Mouse (Mus musculus): ENCODE measurements around the gene Sh3gl1. TPM values are rescaled to one million over a fixed set of nuclear protein-coding genes. Genes with fewer than 3 reads are reported as not detected.

The Sh3gl1 gene
- polyA plus RNA-seq, 1 experiment from 2014 or later = 129 TPM

DNA sequence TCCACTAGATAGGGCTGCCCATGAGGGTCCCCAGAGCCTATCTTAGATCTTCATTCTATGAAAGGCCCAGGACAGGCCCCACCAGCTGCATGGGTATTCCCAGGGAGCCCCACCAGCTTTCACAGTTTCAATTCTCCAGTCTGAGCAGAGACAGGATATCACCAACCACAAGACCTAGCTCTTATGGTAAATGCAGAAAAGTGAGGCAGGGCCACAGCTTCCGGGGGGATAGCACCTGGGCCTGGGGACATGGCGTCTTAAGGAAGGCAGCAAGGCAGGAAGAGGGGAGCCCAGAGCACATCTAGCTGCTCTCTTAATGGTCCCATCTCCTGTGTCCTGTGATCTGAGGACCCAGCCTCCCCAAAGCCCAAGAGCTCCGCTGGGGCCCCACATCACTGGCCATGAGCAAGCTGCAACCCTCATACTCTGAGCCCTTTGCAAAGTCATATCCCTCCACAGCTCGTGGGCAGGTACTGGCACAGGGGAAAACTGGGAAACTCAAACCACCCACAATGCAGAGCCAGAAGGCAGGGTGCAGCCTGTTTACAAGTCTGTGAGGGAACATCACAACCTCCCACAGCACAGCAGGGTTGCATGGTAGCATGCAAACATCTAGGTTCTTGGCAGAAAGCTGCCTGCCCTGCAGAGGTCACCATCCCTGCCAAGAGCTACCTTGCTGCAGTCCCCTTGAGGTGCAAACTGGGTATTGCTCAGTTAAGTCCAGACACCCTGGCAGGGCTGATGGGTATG, 15.1 kb downstream of the Sh3gl1 start:
- Histone ChIP-seq H3K9ac (ENCODE audit: low read length) (no peak overlapping the region), H3K36me3 (ENCODE audit: control insufficient read depth, insufficient read depth, low read length) (peaks cover 14% of the 10 kb centered on the region), H3K27ac (ENCODE audit: low read depth, low read length) (no peak overlapping the region)

GRCm38 (mm10) chr17:56020400-56021084, 15.9 kb downstream of the Sh3gl1 start:
- no peaks in the 10 kb centered on the region for H3K27me3 ChIP-seq (ENCODE audit: control insufficient read depth, insufficient read depth, low read length)
- ATAC-seq (replicated peaks; ENCODE audit: low FRiP score) (no peak), DNase-seq (ENCODE audit: low spot score) (no peak)
- peaks cover 20% of the 10 kb centered on the region for H3K36me3 ChIP-seq (ENCODE audit: control insufficient read depth, insufficient read depth, low read length)
- no peaks in the 10 kb centered on the region for H3K4me1 ChIP-seq (replicated peaks; ENCODE audit: control insufficient read depth, insufficient read depth, low read length)
- H3K9ac ChIP-seq (ENCODE audit: low read length) = no peak overlapping the region
- H3K4me2 ChIP-seq (ENCODE audit: low read depth, low read length, severe bottlenecking) = no peak overlapping the region
- H3K4me3 ChIP-seq (ENCODE audit: low read depth, low read length) = no peak overlapping the region
- no peak overlapping the region for H3K27ac ChIP-seq (ENCODE audit: low read depth, low read length)
- no peaks in the 10 kb centered on the region for H3K9me3 ChIP-seq (ENCODE audit: control insufficient read depth, low read length)
- WGBS = 92% methylated on average over 6 of the region's 6 CpGs

More for the DNA sequence above, 15.1 kb downstream of the Sh3gl1 start:
- no peaks in the 10 kb centered on the region for H3K9me3 ChIP-seq (ENCODE audit: control insufficient read depth, low read length)
- WGBS = 90% methylated on average over 4 of the region's 4 CpGs
- ATAC-seq (replicated peaks; ENCODE audit: low FRiP score) (no peak), DNase-seq (ENCODE audit: low spot score) (no peak)
- H3K4me2 ChIP-seq (ENCODE audit: low read depth, low read length, severe bottlenecking) = no peak overlapping the region
- no peak overlapping the region for H3K4me3 ChIP-seq (ENCODE audit: low read depth, low read length)
- H3K4me1 ChIP-seq (replicated peaks; ENCODE audit: control insufficient read depth, insufficient read depth, low read length) = no peaks in the 10 kb centered on the region
- no peaks in the 10 kb centered on the region for H3K27me3 ChIP-seq (ENCODE audit: control insufficient read depth, insufficient read depth, low read length)

- DNase-seq (ENCODE audit: low spot score) = no peak
- Histone ChIP-seq H3K36me3 (ENCODE audit: control insufficient read depth, insufficient read depth, low read length) (peaks cover 24% of the 10 kb centered on the region), H3K4me2 (ENCODE audit: low read depth, low read length, severe bottlenecking) (no peak overlapping the region), H3K9ac (ENCODE audit: low read length) (no peak overlapping the region), H3K4me1 (replicated peaks; ENCODE audit: control insufficient read depth, insufficient read depth, low read length) (no peaks in the 10 kb centered on the region), H3K27ac (ENCODE audit: low read depth, low read length) (no peak overlapping the region), H3K27me3 (ENCODE audit: control insufficient read depth, insufficient read depth, low read length) (no peaks in the 10 kb centered on the region), H3K4me3 (ENCODE audit: low read depth, low read length) (no peak overlapping the region), H3K9me3 (ENCODE audit: control insufficient read depth, low read length) (no peaks in the 10 kb centered on the region)
- WGBS = 76% methylated on average over 20 of the region's 20 CpGs
- 0 out of 2 replicates have a peak, but pooled peaks have one; percentile 9 for ATAC-seq (replicated peaks; ENCODE audit: low FRiP score)
Measured at GRCm38 (mm10) chr17:56018347-56019131, 17.9 kb downstream of the Sh3gl1 start.

DNA sequence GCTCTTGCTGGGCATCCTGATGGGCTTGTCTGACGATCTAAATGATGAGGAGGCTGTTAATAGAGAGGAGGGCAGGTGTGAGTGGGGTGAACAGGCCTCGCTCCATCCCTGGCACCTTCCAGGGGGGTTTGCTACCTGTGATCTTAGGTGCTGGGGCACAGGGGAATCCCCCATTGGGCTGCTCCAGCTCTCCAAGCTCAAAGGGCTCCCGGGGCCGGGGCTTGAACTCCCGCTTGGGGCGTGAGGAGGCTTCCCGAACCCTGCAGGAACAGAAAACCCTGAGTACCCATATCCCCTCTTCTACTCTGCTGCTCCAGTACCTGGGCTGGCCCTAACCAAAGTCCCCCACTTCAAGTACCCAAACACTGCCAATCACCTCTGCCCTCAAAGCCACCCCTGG, 18.6 kb downstream of the Sh3gl1 start:
- peaks cover 24% of the 10 kb centered on the region for H3K36me3 ChIP-seq (ENCODE audit: control insufficient read depth, insufficient read depth, low read length)
- ATAC-seq (replicated peaks; ENCODE audit: low FRiP score) (no peak), DNase-seq (ENCODE audit: low spot score) (no peak)

GRCm38 (mm10) chr17:56016793-56017785, 19.3 kb downstream of the Sh3gl1 start:
- Histone ChIP-seq H3K4me1 (replicated peaks; ENCODE audit: control insufficient read depth, insufficient read depth, low read length) (no peaks in the 10 kb centered on the region), H3K27me3 (ENCODE audit: control insufficient read depth, insufficient read depth, low read length) (no peaks in the 10 kb centered on the region), H3K9ac (ENCODE audit: low read length) (no peak overlapping the region), H3K4me2 (ENCODE audit: low read depth, low read length, severe bottlenecking) (no peak overlapping the region), H3K27ac (ENCODE audit: low read depth, low read length) (no peak overlapping the region), H3K4me3 (ENCODE audit: low read depth, low read length) (no peak overlapping the region), H3K9me3 (ENCODE audit: control insufficient read depth, low read length) (no peaks in the 10 kb centered on the region), H3K36me3 (ENCODE audit: control insufficient read depth, insufficient read depth, low read length) (peaks cover 25% of the 10 kb centered on the region)
- DNase-seq (ENCODE audit: low spot score) (no peak), ATAC-seq (replicated peaks; ENCODE audit: low FRiP score) (no peak)
- 83% methylated on average over 15 of the region's 15 CpGs for WGBS

More for the DNA sequence above, 18.6 kb downstream of the Sh3gl1 start:
- Histone ChIP-seq H3K9ac (ENCODE audit: low read length) (no peak overlapping the region), H3K27ac (ENCODE audit: low read depth, low read length) (no peak overlapping the region), H3K4me1 (replicated peaks; ENCODE audit: control insufficient read depth, insufficient read depth, low read length) (no peaks in the 10 kb centered on the region), H3K4me2 (ENCODE audit: low read depth, low read length, severe bottlenecking) (no peak overlapping the region), H3K9me3 (ENCODE audit: control insufficient read depth, low read length) (no peaks in the 10 kb centered on the region), H3K27me3 (ENCODE audit: control insufficient read depth, insufficient read depth, low read length) (no peaks in the 10 kb centered on the region), H3K4me3 (ENCODE audit: low read depth, low read length) (no peak overlapping the region)
- 94% methylated on average over 7 of the region's 7 CpGs for WGBS

- Histone ChIP-seq H3K4me1 (replicated peaks; ENCODE audit: control insufficient read depth, insufficient read depth, low read length) (no peaks in the 10 kb centered on the region), H3K36me3 (ENCODE audit: control insufficient read depth, insufficient read depth, low read length) (peaks cover 29% of the 10 kb centered on the region), H3K27ac (ENCODE audit: low read depth, low read length) (no peak overlapping the region), H3K27me3 (ENCODE audit: control insufficient read depth, insufficient read depth, low read length) (no peaks in the 10 kb centered on the region), H3K9me3 (ENCODE audit: control insufficient read depth, low read length) (no peaks in the 10 kb centered on the region), H3K9ac (ENCODE audit: low read length) (no peak overlapping the region), H3K4me2 (ENCODE audit: low read depth, low read length, severe bottlenecking) (no peak overlapping the region), H3K4me3 (ENCODE audit: low read depth, low read length) (no peak overlapping the region)
- DNase-seq (ENCODE audit: low spot score) (no peak), ATAC-seq (replicated peaks; ENCODE audit: low FRiP score) (no peak)
- WGBS = 86% methylated on average over 8 of the region's 8 CpGs
Measured at GRCm38 (mm10) chr17:56016382-56016781, 20.1 kb downstream of the Sh3gl1 start.

DNA sequence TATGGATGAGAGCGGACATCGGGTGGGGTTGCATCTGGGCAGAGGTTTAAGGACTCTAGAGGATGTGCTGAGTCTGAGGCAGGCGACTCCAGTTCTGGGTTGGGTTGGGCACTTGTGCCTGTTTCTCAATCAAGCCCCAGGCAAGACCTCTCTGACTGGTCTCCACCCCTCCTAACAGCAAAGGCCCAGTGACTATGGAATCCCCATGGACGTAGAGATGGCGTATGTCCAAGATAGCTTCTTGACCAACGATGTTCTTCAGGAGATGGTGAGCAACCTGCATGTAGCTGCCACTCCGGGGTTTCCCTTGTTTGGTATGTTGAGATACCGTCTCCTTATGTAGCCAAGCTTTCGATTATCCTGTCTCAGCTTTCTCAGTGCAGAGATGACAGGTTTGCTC, 21.1 kb downstream of the Sh3gl1 start:
- H3K4me3 ChIP-seq (ENCODE audit: low read depth, low read length) = no peak overlapping the region
- no peaks in the 10 kb centered on the region for H3K9me3 ChIP-seq (ENCODE audit: control insufficient read depth, low read length)
- H3K36me3 ChIP-seq (ENCODE audit: control insufficient read depth, insufficient read depth, low read length) = peaks cover 29% of the 10 kb centered on the region
- DNase-seq (ENCODE audit: low spot score) (no peak), ATAC-seq (replicated peaks; ENCODE audit: low FRiP score) (no peak)
- H3K4me1 ChIP-seq (replicated peaks; ENCODE audit: control insufficient read depth, insufficient read depth, low read length) = peaks cover 3% of the 10 kb centered on the region; the same call in 1 of the 2 replicates
- 98% methylated on average over 9 of the region's 9 CpGs for WGBS
- no peaks in the 10 kb centered on the region for H3K27me3 ChIP-seq (ENCODE audit: control insufficient read depth, insufficient read depth, low read length)
- no peak overlapping the region for H3K27ac ChIP-seq (ENCODE audit: low read depth, low read length)
- H3K4me2 ChIP-seq (ENCODE audit: low read depth, low read length, severe bottlenecking) = no peak overlapping the region
- no peak overlapping the region for H3K9ac ChIP-seq (ENCODE audit: low read length)

- no peaks in the 10 kb centered on the region for H3K9me3 ChIP-seq (ENCODE audit: control insufficient read depth, low read length)
- H3K27me3 ChIP-seq (ENCODE audit: control insufficient read depth, insufficient read depth, low read length) = no peaks in the 10 kb centered on the region
- H3K4me1 ChIP-seq (replicated peaks; ENCODE audit: control insufficient read depth, insufficient read depth, low read length) = peaks cover 8% of the 10 kb centered on the region; the same call in 1 of the 2 replicates
- H3K36me3 ChIP-seq (ENCODE audit: control insufficient read depth, insufficient read depth, low read length) = peaks cover 15% of the 10 kb centered on the region
- no peak overlapping the region for H3K4me3 ChIP-seq (ENCODE audit: low read depth, low read length)
- DNase-seq (ENCODE audit: low spot score) (no peak), ATAC-seq (replicated peaks; ENCODE audit: low FRiP score) (no peak)
- H3K27ac ChIP-seq (ENCODE audit: low read depth, low read length) = no peak overlapping the region
- 92% methylated on average over 7 of the region's 7 CpGs for WGBS
- H3K4me2 ChIP-seq (ENCODE audit: low read depth, low read length, severe bottlenecking) = no peak overlapping the region
- no peak overlapping the region for H3K9ac ChIP-seq (ENCODE audit: low read length)
Measured at GRCm38 (mm10) chr17:56011441-56011840, 25.0 kb downstream of the Sh3gl1 start.

Data from forebrain, embryonic 11.5 days (tissue).